Comparison of ENCODE assay signal across 8 mouse cellular contexts in genomic region chr17:6079287-6080122, GRCm38 (mm10). TPM values are rescaled to one million over a fixed set of nuclear protein-coding genes. Genes with fewer than 3 reads are reported as not detected.
DNase-seq lines count a peak whose midpoint lies in the region; ATAC-seq lines count a peak whose summit lies in the region.

Gene Serac1 (minus strand): TSS chr17:6079741.
Gene Gtf2h5 (plus strand): TSS chr17:6079786.

- no peaks in the 10 kb centered on the region for H3K9me3 ChIP-seq in heart, embryonic 14.5 days (ENCODE audit: control insufficient read depth, low read length)
- H3K9me3 ChIP-seq in liver, embryonic 13.5 days (replicated peaks), result no peaks in the 10 kb centered on the region
- H3K9me3 ChIP-seq in stomach, embryonic 16.5 days (replicated peaks; ENCODE audit: control insufficient read depth, low read length), result no peaks in the 10 kb centered on the region

- H3K27ac ChIP-seq in brown adipose tissue, adult 24 weeks (replicated peaks; ENCODE audit: low read depth, low read length), result peak within 1 kb of the TSS; percentile 67
- peak within 1 kb of the TSS; percentile 61 to 71 for H3K27ac ChIP-seq in heart, embryonic 14.5 days (replicated peaks in 1 of 2; ENCODE audit: control insufficient read depth in 1 of 2, insufficient read depth in 1 of 2, low read depth in 2 of 2, low read length in 2 of 2)
- H3K27ac ChIP-seq in liver, embryonic 13.5 days, result peak within 1 kb of the TSS; percentile 91
- H3K27ac ChIP-seq in stomach, embryonic 16.5 days (ENCODE audit: low read length), result peak within 1 kb of the TSS; percentile 87

- H3K36me3 ChIP-seq in heart, embryonic 14.5 days (ENCODE audit: control insufficient read depth, insufficient read depth, low read length), result peaks cover 17% of the 10 kb centered on the region
- H3K36me3 ChIP-seq in liver, embryonic 13.5 days, result peaks cover 14% of the 10 kb centered on the region
- peaks cover 4% of the 10 kb centered on the region; the same call in 1 of the 2 replicates for H3K36me3 ChIP-seq in stomach, embryonic 16.5 days (ENCODE audit: control insufficient read depth, insufficient read depth, low read length)

- H3K4me3 ChIP-seq in brown adipose tissue, adult 24 weeks (ENCODE audit: insufficient read depth, low read depth, low read length), result peak within 1 kb of the TSS; percentile 84
- H3K4me3 ChIP-seq in heart, embryonic 14.5 days (ENCODE audit: control insufficient read depth in 1 of 2, insufficient read depth in 1 of 2, low read depth in 1 of 2, low read length in 2 of 2), result peak within 1 kb of the TSS; percentile 66 to 70
- H3K4me3 ChIP-seq in liver, embryonic 13.5 days (replicated peaks), result peak within 1 kb of the TSS; percentile 70
- peak within 1 kb of the TSS; percentile 91 for H3K4me3 ChIP-seq in stomach, embryonic 16.5 days (replicated peaks; ENCODE audit: low read length)

- under 1% methylated on average over 70 of the region's 70 CpGs for WGBS in heart, embryonic 14.5 days
- under 1% methylated on average over 70 of the region's 70 CpGs for WGBS in liver, embryonic 13.5 days (ENCODE audit: insufficient replicate concordance)
- under 1% methylated on average over 70 of the region's 70 CpGs for WGBS in stomach, embryonic 16.5 days

- H3K4me2 ChIP-seq in heart, embryonic 14.5 days (ENCODE audit: low read length), result peak within 1 kb of the TSS; percentile 85
- H3K4me2 ChIP-seq in liver, embryonic 13.5 days, result peak within 1 kb of the TSS; percentile 87
- H3K4me2 ChIP-seq in stomach, embryonic 16.5 days (ENCODE audit: low read depth, low read length), result peak within 1 kb of the TSS; percentile 91

- 0 out of 2 replicates have a peak, but pooled peaks cover 2% of the 10 kb centered on the region for H3K4me1 ChIP-seq in brown adipose tissue, adult 24 weeks (ENCODE audit: control insufficient read depth, insufficient read depth, insufficient read length, low read length)
- H3K4me1 ChIP-seq in heart, embryonic 14.5 days (ENCODE audit: control insufficient read depth in 2 of 2, insufficient read depth in 2 of 2, low read length in 2 of 2), result peaks cover 2 to 12% of the 10 kb centered on the region in 2 experiments
- H3K4me1 ChIP-seq in liver, embryonic 13.5 days (replicated peaks), result peaks cover 24% of the 10 kb centered on the region
- H3K4me1 ChIP-seq in stomach, embryonic 16.5 days (ENCODE audit: control insufficient read depth, insufficient read depth, low read length), result peaks cover 8% of the 10 kb centered on the region; the same call in 1 of the 2 replicates

- no peaks in the 10 kb centered on the region for H3K27me3 ChIP-seq in heart, embryonic 14.5 days (ENCODE audit: control insufficient read depth, insufficient read depth, low read length)
- H3K27me3 ChIP-seq in liver, embryonic 13.5 days, result no peaks in the 10 kb centered on the region
- H3K27me3 ChIP-seq in stomach, embryonic 16.5 days (ENCODE audit: control insufficient read depth, insufficient read depth, low read length), result no peaks in the 10 kb centered on the region

- DNase-seq in CD4-positive, CD25-positive, alpha-beta regulatory T cell, adult 2 months (ENCODE audit: low read depth, low spot score), result peak; percentile 99
- DNase-seq in fat pad, adult 2 months (ENCODE audit: extremely low read depth, low read depth, low spot score), result peak; percentile 42
- DNase-seq in kidney, postnatal 14 days, result peak; percentile 99
- DNase-seq in liver, embryonic 13.5 days, result peak; percentile 98
- peak; percentile 98 for DNase-seq in neural tube, embryonic 10.5 days (ENCODE audit: extremely low spot score, low spot score)

- peak; percentile 99 for ATAC-seq in heart, embryonic 14.5 days (ENCODE audit: insufficient number of reproducible peaks, insufficient read depth, low FRiP score, low read depth)
- peak; percentile 99 for ATAC-seq in liver, embryonic 13.5 days (ENCODE audit: low read depth)
- peak; percentile 99 for ATAC-seq in stomach, embryonic 16.5 days (ENCODE audit: insufficient read depth, low FRiP score)

- H3K9ac ChIP-seq in heart, embryonic 14.5 days (ENCODE audit: low read length), result peak within 1 kb of the TSS; percentile 87
- H3K9ac ChIP-seq in liver, embryonic 13.5 days, result peak within 1 kb of the TSS; percentile 85
- peak within 1 kb of the TSS; percentile 91 for H3K9ac ChIP-seq in stomach, embryonic 16.5 days (ENCODE audit: low read length)

RNA-seq across cellular contexts. Expression of gene Serac1, which starts in this region (rescaled TPM):
- polyA plus RNA-seq in brown adipose tissue, adult 24 weeks (2012; ENCODE audit: insufficient read depth, insufficient read length, missing spikeins), result 3.9 and 5.0 TPM in 2 replicates
- polyA plus RNA-seq in heart, embryonic 14.5 days (2014; fragmentation: Nextera tagmentation; extraction: Ambion mirVana), result 4.6 and 4.8 TPM in 2 replicates
- 1.4 and 1.6 TPM in 2 replicates for polyA plus RNA-seq in liver, embryonic 13.5 days (2015; fragmentation: Nextera tagmentation; extraction: Ambion mirVana)
- polyA plus RNA-seq in stomach, embryonic 16.5 days (2015; fragmentation: Nextera tagmentation; extraction: Ambion mirVana), result 4.5 and 4.6 TPM in 2 replicates

RNA-seq across cellular contexts. Expression of gene Gtf2h5, which starts in this region (rescaled TPM):
- polyA plus RNA-seq in brown adipose tissue, adult 24 weeks (2012; ENCODE audit: insufficient read depth, insufficient read length, missing spikeins), result 118 and 149 TPM in 2 replicates
- 148 and 163 TPM in 2 replicates for polyA plus RNA-seq in heart, embryonic 14.5 days (2014; fragmentation: Nextera tagmentation; extraction: Ambion mirVana)
- 106 and 111 TPM in 2 replicates for polyA plus RNA-seq in liver, embryonic 13.5 days (2015; fragmentation: Nextera tagmentation; extraction: Ambion mirVana)
- polyA plus RNA-seq in stomach, embryonic 16.5 days (2015; fragmentation: Nextera tagmentation; extraction: Ambion mirVana), result 141 and 149 TPM in 2 replicates

Comparison
In these comparisons a context has a peak if more than half of its experiments do, and no peak if none do; other contexts are left out.
1. Peak in every context shown above with its lines: DNase-seq, ATAC-seq, H3K4me3 ChIP-seq and H3K27ac ChIP-seq.
2. DNase-seq: peak in every context shown above with its lines; median percentile 99 in CD4-positive, CD25-positive, alpha-beta regulatory T cell, adult 2 months; 99 in kidney, postnatal 14 days; 98 in liver, embryonic 13.5 days; 98 in neural tube, embryonic 10.5 days; 42 in fat pad, adult 2 months.